Mouse (Mus musculus) MEL (cell line): ENCODE data around the gene Pah.

Experiments used
- CHD2 ChIP-seq: IDR thresholded peaks from 2 replicates; pipeline ENCODE4 v1.6.1; 2011; ENCODE audit warnings: low read length, improper control_type of control experiment
- CTCF ChIP-seq, 3 experiments: IDR thresholded peaks in 2 of 3; conservative IDR thresholded peaks in 1 of 3; 2 replicates each; pipeline ENCODE4 v1.5.1; 2011 to 2012; ENCODE audit warnings: low read length in 3 of 3, low read depth in 2 of 3, mild to moderate bottlenecking in 2 of 3, improper control_type of control experiment in 1 of 3, inconsistent platforms in 1 of 3, mixed read lengths in 1 of 3, moderate library complexity in 1 of 3; ENCODE audit not compliant: control insufficient read depth in 1 of 3, insufficient read depth in 1 of 3, poor library complexity in 1 of 3, severe bottlenecking in 1 of 3
- ELF1 ChIP-seq: IDR thresholded peaks from 2 replicates; pipeline ENCODE4 v1.6.1; 2014; ENCODE audit warnings: low read depth, mild to moderate bottlenecking, inconsistent platforms, low read length, improper control_type of control experiment, moderate library complexity
- EP300 ChIP-seq, 2 experiments: IDR thresholded peaks; 2 replicates each; pipeline ENCODE4 v1.6.1; 2011; ENCODE audit warnings: improper control_type of control experiment in 2 of 2, low read length in 2 of 2, low read depth in 1 of 2, mild to moderate bottlenecking in 1 of 2
- GABPA ChIP-seq: IDR thresholded peaks from 2 replicates; pipeline ENCODE4 v1.6.1; 2012; ENCODE audit warnings: low read depth, mild to moderate bottlenecking, inconsistent platforms, low read length, improper control_type of control experiment, moderate library complexity
- HCFC1 ChIP-seq: IDR thresholded peaks from 2 replicates; pipeline ENCODE4 v1.6.1; 2012; ENCODE audit warnings: low read depth, mild to moderate bottlenecking, inconsistent platforms, low read length, improper control_type of control experiment, moderate library complexity
- JUND ChIP-seq: IDR thresholded peaks from 2 replicates; pipeline ENCODE4 v1.6.1; 2011; ENCODE audit warnings: low read depth, mild to moderate bottlenecking, improper control_type of control experiment, low read length
- MAX ChIP-seq: IDR thresholded peaks from 2 replicates; pipeline ENCODE4 v1.6.1; 2011; ENCODE audit warnings: low read length, improper control_type of control experiment
- NELFE ChIP-seq: IDR thresholded peaks from 2 replicates; pipeline ENCODE4 v1.6.1; 2011; ENCODE audit warnings: low read depth, low read length, improper control_type of control experiment
- POLR2A ChIP-seq, 2 experiments: IDR thresholded peaks; 2 replicates each; pipeline ENCODE4 v1.6.1; 2011 to 2012; ENCODE audit warnings: low read length in 2 of 2, mild to moderate bottlenecking in 2 of 2, control low read depth in 1 of 2, improper control_type of control experiment in 1 of 2, low read depth in 1 of 2, moderate library complexity in 1 of 2; ENCODE audit not compliant: control insufficient read depth in 1 of 2, insufficient read depth in 1 of 2, poor library complexity in 1 of 2
- TAL1 ChIP-seq: IDR thresholded peaks from 2 replicates; pipeline ENCODE4 v1.6.1; 2012; ENCODE audit warnings: mild to moderate bottlenecking, inconsistent platforms, low read length, moderate library complexity, mixed read lengths
- TBP ChIP-seq: IDR thresholded peaks from 2 replicates; pipeline ENCODE4 v1.8.0; 2011; ENCODE audit warnings: low read depth, low read length, improper control_type of control experiment
- ZC3H11A ChIP-seq: IDR thresholded peaks from 2 replicates; pipeline ENCODE4 v1.6.1; 2012; ENCODE audit warnings: low read depth, mild to moderate bottlenecking, inconsistent platforms, low read length, improper control_type of control experiment
- ZMIZ1 ChIP-seq: IDR thresholded peaks from 2 replicates; pipeline ENCODE4 v1.6.1; 2012; ENCODE audit warnings: low read depth, mild to moderate bottlenecking, inconsistent platforms, low read length, improper control_type of control experiment, moderate library complexity

- no peak for TF ChIP-seq TAL1
- TF ChIP-seq ZC3H11A, result no peak
- TF ChIP-seq JUND, result no peak
- TF ChIP-seq HCFC1, result no peak
- no peak for TF ChIP-seq CTCF (IDR thresholded peaks at IDR 0.05 in 2 of 3, conservative IDR thresholded peaks at IDR 0.05 in 1 of 3; ENCODE audit: control insufficient read depth in 1 of 3, insufficient read depth in 1 of 3, low read depth in 2 of 3, low read length in 3 of 3, poor library complexity in 1 of 3, severe bottlenecking in 1 of 3)
- TF ChIP-seq POLR2A (IDR thresholded peaks at IDR 0.05; ENCODE audit: control insufficient read depth in 1 of 2, insufficient read depth in 1 of 2, low read depth in 1 of 2, low read length in 2 of 2, poor library complexity in 1 of 2), result no peak
- TF ChIP-seq CHD2, result no peak
- TF ChIP-seq MAX, result no peak
- TF ChIP-seq ZMIZ1, result no peak
- no peak for TF ChIP-seq EP300 (IDR thresholded peaks at IDR 0.05; ENCODE audit: low read depth in 1 of 2, low read length in 2 of 2)
- no peak for TF ChIP-seq NELFE
- TF ChIP-seq ELF1, result no peak
- TF ChIP-seq TBP, result no peak
- TF ChIP-seq GABPA, result no peak
These were observed 103.6 kb downstream of the Pah start for GRCm38 (mm10) chr10:87625196-87625595.
